Mouse (Mus musculus) cerebral cortex, adult 2 months (tissue): ENCODE results near the gene Chsy1.

Source experiments
- WGBS: fragments of 180-500 bp; shearing (Covaris S2); methylation state at CpG from one replicate; pipeline ENCODE4 v1.1.7; 2018; 5-methylcytosine and 5-hydroxymethylcytosine counted together

Gene Chsy1

DNA sequence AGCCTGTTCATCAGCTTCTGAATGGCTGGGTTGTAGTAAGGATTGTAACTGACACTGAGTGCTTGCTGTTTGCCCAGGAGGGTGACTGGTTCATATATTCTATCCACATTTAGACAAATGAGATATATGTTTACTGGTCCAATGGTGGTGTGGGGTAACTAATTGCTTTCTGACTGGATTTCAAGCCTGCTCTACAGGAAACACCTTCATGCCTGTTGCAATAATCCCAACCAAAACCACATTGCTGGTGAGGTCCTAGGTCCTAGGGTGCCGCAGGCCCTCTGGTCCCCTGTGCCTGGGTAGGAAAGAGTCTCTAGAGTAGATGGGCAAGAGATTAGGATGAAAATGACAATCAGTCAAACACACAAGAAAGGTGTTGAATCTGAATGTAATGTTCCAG is 103.6 kb downstream of the Chsy1 start:
- WGBS, result 100% methylated on average over 1 of the region's 1 CpGs

DNA sequence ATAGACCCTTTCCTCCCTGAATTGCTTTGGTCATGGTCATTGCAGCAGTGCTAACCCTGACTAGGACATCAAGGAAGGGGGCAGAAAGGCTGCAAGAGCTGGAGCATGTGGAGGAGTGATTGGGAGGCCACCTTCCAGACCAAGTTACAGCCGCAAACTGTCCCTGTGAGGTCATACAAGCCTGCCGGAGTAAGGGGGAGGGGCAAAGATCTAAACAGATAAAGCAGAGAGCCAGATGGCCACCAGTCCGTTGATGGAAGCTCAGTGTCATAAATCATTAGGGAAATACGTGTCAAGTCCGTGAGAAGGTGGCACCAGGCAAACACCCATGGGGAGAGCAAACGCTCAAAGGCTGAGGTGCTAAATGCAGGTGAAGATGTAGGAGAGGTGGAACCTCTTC is 105.2 kb downstream of the Chsy1 start:
- 95% methylated on average over 6 of the region's 6 CpGs for whole genome bisulfite sequencing

DNA sequence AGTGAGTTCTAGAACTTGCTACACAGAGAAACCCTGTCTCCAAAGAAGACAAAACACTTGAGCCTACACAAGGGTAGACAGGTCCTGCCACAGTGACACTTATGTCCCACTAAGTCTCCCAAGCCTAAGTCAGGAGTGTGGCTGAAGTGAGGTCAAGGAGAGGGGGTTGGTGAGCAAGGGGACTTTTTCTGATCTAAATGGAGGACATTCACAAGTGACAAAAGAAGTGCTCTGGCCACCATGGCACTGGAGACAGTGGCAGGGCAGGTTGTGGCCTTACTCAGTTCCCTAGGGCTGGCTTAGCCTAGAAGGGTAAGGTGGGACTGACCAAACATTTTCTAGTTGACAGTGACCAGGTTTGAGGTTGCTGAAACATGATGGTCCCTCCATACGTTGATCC is 106.6 kb downstream of the Chsy1 start:
- 100% methylated on average over 1 of the region's 1 CpGs for WGBS

DNA sequence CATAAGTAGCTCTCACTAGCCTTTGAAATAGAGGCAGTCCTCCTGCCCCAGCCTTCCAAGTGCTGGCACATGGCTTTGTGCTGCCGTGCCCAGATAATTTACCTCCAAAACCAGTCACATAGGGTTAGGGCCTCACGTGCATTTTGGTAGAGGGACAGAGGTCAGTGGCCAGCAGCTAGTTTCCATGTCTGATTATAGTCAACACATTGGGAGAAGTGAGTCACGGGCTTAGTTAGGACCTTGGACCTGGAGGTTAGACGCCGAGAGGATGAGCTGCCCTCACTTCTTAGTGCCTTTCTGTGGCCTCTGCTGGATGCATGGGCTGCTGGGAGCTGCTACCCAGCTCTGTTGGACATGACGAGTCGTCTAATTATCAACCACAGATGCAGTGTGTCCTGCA is 107.7 kb downstream of the Chsy1 start:
- 92% methylated on average over 7 of the region's 7 CpGs for WGBS

DNA sequence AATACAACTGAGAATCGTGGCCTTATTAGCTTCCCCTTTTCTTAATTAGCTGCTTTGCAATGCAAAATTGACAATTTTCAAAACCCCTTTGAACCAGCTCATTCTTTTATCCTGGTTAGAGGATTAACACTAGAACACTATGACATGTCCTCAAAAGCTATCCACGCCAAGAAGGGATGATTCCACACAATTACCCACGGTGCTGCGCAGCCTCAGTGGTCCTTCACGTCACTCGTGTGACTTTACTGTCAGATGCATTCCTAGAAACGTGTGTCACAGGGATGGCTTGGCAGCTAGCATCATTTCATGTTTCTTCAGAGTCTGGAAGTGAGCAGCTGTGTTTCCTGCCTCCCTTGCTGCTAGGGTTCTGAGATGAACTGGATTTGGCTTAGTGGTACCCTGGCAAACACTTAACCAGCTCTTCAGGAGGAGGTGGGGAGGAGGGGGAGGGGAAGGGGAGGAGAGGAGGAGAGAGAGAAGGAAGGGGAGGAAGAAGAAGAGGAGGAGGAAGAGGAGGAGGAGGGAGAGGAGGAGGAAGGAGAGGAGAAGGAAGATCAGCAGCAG is 108.3 kb downstream of the Chsy1 start:
- WGBS, result 59% methylated on average over 7 of the region's 7 CpGs

DNA sequence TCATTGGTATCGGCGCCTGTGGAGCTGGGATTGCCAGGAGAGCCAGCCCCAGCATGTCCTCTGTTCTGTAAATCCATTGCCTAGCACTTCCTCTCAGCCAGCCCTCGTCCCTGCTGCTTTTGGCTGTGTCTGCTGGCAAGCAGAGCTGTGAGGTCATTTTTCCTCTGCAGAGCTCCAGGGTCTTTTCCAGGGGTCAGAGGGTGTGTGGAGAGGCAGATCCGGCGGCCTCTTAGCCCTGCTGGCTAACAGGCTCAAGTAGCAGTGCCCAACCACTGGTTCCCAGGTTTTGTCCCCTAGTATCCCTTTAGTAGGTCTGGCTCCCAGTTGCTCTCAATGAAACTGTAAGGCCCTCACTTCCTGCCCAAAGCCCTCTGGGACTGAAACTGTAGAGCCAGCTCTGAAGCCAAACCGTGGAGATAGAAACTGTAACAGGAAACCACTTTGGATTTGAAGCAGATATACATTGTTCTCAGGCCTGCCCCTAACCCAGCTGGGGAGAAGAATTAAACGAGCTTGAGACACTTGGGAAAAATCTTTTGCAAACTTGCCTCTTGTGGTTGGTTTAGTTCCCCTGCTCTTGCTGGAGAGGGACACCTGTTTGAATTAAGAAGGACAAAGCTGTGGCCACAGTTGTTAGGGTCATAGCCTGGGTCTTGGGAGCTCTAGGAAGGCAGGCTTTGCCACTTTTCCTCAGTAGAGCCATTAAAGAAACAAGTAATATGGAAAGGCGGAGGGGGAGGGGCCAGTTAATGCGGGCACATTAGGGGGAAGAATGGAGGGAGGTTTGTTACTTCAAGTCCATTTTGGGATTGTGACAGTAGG is 109.1 kb downstream of the Chsy1 start:
- 58% methylated on average over 9 of the region's 9 CpGs for whole genome bisulfite sequencing

DNA sequence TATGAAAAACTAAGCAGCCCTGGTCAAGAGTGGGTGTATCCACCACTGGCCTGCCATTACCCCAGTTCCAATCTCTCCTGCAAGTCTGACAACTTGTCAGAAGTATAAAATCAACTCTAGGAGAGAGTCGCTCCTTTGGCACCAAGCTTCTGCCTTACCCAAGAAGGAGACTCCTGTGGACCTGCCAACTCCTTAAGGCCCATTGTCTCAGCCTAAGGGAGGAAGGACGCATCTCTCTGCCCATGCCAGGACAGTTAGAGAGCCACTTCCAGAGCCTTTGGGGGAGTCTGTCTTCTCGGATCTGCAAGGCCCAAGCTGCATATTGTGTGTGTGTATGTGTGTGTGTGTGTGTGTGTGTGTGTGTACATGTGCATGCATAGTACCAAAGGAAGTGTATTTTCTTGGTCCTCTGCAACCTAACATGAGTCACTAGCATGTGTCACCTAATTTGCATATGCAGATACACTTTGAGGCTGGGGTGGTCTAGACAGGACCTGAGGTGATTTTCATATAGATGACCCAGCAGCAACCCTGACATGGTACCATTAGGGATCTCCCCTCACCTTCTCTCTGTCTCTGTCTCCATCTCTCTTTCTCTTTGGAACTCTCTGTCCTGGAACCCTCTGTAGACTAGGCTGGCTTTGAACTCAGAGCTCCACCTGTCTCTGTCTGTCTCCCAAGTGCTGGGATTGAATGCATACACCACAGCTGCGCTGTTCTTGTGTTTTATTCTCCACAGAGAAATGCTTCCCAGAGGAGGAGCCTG is 109.9 kb downstream of the Chsy1 start:
- 80% methylated on average over 4 of the region's 4 CpGs for WGBS

DNA sequence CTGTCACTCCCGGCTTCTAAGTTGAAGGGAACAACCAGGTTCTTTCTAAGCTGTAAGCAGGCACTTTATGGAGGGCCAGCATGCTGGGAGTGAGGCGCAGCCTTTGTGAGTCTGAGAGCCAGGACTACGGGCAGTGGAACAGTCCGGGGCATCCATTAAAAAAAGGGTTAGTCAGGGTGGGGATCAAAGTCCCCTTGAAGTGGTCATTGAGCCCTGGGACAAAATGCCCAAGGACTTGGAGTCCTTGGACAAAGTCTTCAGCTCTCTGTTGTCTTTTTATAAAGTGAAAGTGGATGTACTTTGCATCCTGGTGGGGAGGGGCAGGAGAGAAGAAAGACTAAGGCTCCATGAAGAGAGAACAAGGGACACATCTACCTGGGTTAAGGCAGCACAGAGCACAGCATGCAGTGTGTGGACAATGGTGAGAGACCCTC is 110.5 kb downstream of the Chsy1 start:
- WGBS, result 80% methylated on average over 4 of the region's 4 CpGs

DNA sequence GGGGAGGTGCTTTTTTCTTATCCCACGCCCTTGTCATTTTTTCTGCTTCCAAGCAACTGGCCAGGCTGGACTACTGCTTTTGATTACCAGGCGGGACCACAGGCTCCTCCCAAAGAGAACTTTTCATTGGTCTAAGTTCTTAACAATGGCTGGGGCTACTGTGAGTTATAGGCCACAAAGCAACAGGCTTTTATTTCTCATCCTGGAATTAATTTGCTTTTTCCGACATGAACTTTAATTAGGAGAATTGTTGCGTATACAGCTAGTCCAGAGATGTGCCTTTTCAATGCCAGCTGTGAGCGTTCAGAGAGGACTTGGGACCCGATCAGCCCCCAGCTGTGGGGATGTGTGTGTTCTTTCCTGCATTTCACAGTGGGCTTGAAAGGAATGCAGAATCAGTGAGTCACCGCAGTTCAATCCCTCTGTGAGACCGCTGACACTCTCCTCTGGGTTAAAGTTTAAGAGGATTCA is 113.3 kb downstream of the Chsy1 start:
- WGBS, result 67% methylated on average over 8 of the region's 8 CpGs
